Mouse (Mus musculus): ENCODE data around the gene Defb48.

- no peak for TF ChIP-seq CTCF (IDR thresholded peaks at IDR 0.05; ENCODE audit: low read depth)
- no peak for TF ChIP-seq EP300 (IDR thresholded peaks at IDR 0.05; ENCODE audit: low read depth)
These were observed 43.8 kb downstream of the Defb48 start for GRCm38 (mm10) chr14:62940383-62941074.

Data from heart, postnatal 0 days (tissue).